Mouse (Mus musculus) myocyte (in vitro differentiated cells): ENCODE results near the gene Fam13a.

Experiments
- E2F4 ChIP-seq: IDR thresholded peaks from one replicate; pipeline ENCODE4 v1.6.1; 2011; ENCODE audit warnings: mild to moderate bottlenecking, control low read depth, moderate library complexity; ENCODE audit not compliant: insufficient read depth
- MAX ChIP-seq: IDR thresholded peaks from one replicate; pipeline ENCODE4 v1.6.1; 2011; ENCODE audit warnings: low read depth, mild to moderate bottlenecking, control low read depth
- MYOD1 ChIP-seq, 3 experiments: IDR thresholded peaks; one replicate each; pipeline ENCODE4 v1.6.1; 2011; ENCODE audit warnings: control low read depth in 2 of 3, low read depth in 2 of 3, mild to moderate bottlenecking in 2 of 3, moderate library complexity in 1 of 3; ENCODE audit not compliant: insufficient read length in 2 of 3, control insufficient read depth in 1 of 3
- MYOG ChIP-seq, 3 experiments: IDR thresholded peaks; one replicate each; pipeline ENCODE4 v1.6.1; 2011; ENCODE audit warnings: control low read depth in 2 of 3, low read depth in 2 of 3, mild to moderate bottlenecking in 2 of 3; ENCODE audit not compliant: insufficient read length in 2 of 3, control insufficient read depth in 1 of 3, insufficient read depth in 1 of 3
- POLR2A ChIP-seq: IDR thresholded peaks from one replicate; pipeline ENCODE4 v1.6.1; 2011; ENCODE audit warnings: low read depth, mild to moderate bottlenecking, control low read depth, moderate library complexity; ENCODE audit not compliant: insufficient read length
- POLR2AphosphoS2 ChIP-seq: IDR thresholded peaks from one replicate; pipeline ENCODE4 v1.6.1; 2011; ENCODE audit warnings: low read depth, control low read depth; ENCODE audit not compliant: insufficient read length
- REST ChIP-seq: IDR thresholded peaks from one replicate; pipeline ENCODE4 v1.6.1; 2011; ENCODE audit warnings: mild to moderate bottlenecking, control low read depth, moderate library complexity; ENCODE audit not compliant: insufficient read depth, insufficient read length
- SRF ChIP-seq: IDR thresholded peaks from one replicate; pipeline ENCODE4 v1.6.1; 2011; ENCODE audit warnings: low read depth; ENCODE audit not compliant: control insufficient read depth, insufficient read length
- TCF12 ChIP-seq: IDR thresholded peaks from one replicate; pipeline ENCODE4 v1.6.1; 2011; ENCODE audit warnings: mild to moderate bottlenecking, control low read depth; ENCODE audit not compliant: poor library complexity, insufficient read depth, severe bottlenecking
- TCF3 ChIP-seq: IDR thresholded peaks from one replicate; pipeline ENCODE4 v1.6.1; 2011; ENCODE audit warnings: low read depth, control low read depth; ENCODE audit not compliant: insufficient read length

GRCm38 (mm10) chr6:58972873-58973272, 51.5 kb downstream of the Fam13a start:
- TF ChIP-seq POLR2A, result no peak
- TF ChIP-seq MAX, result no peak
- no peak for TF ChIP-seq SRF
- TF ChIP-seq MYOD1 (IDR thresholded peaks at IDR 0.05; ENCODE audit: control insufficient read depth in 1 of 3, insufficient read length in 2 of 3, low read depth in 2 of 3), result no peak
- TF ChIP-seq REST, result no peak
- TF ChIP-seq POLR2AphosphoS2, result no peak
- no peak for TF ChIP-seq MYOG (IDR thresholded peaks at IDR 0.05; ENCODE audit: control insufficient read depth in 1 of 3, insufficient read depth in 1 of 3, insufficient read length in 2 of 3, low read depth in 2 of 3)
- TF ChIP-seq TCF3, result no peak
- no peak for TF ChIP-seq E2F4
- no peak for TF ChIP-seq TCF12
